Mouse (Mus musculus): ENCODE measurements at regions not wholly inside any gene's neighbourhood (a gene's known extent, or its start where the extent isn't known, plus 50 kb on each side); places are given as distances from the start of the nearest gene placed in this dataset.

DNA sequence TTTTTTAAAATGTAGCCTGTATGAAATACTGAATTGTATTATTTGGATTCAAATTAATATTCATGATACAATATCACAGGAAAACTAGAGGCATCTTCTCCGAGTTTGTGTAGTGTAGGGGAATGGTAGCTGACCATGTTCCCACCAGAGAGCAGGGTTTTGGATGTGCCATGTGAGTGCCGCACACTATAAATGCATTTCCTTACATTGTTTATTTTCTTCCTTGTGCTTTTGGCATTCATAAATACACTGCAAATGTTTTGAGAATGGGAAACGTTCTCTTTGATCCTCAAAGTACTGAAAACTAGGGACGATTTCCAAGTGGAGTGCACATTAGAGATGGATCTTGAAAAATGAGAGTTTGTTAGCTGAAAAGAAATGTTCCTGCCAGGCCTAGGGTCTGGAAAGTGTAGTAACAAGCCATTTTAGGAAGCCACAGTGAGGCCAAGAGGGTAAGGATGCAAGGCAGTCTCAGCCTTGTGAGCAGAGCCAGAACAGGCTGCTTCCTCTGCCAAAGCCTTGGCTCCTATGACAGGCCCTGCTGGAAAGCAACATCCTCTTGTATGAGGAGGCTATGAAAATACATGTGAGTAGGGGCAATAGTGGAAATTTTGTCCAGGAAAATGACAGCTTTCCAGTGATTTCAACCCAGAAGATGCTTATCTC, 331.8 kb downstream of the Inhba start:
- H3K27ac ChIP-seq (ENCODE audit: insufficient read depth, low read length), result no peak overlapping the region
- H3K27me3 ChIP-seq (ENCODE audit: control insufficient read depth, insufficient read depth, low read length, poor library complexity, severe bottlenecking), result no peaks in the 10 kb centered on the region
- no peak for TF ChIP-seq CTCF (IDR thresholded peaks at IDR 0.05; ENCODE audit: low read depth, low read length)
- no peak for TF ChIP-seq EP300 (IDR thresholded peaks at IDR 0.05; ENCODE audit: insufficient read depth, low read depth, low read length)
- TF ChIP-seq POLR2A (IDR thresholded peaks at IDR 0.05; ENCODE audit: insufficient read depth, low read length), result no peak

DNA sequence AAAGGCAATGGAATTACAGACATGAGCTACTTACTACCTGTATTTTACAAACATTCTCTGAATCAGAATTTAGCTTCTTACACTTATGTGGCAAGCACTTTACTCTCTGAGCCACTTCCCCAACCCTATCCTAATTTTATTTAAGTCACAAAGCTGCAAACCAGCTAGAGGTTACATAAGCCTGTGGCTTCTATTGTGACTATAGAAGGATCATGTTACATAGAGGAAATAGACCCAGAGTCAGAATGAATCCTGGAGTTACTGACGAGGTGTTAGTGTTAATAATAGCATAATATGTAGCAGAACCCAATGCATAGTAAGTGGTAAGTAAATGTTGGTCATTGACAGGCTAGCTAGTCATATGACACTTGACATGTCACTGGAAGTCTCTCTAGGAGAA, 337.7 kb downstream of the Inhba start:
- H3K9ac ChIP-seq (ENCODE audit: low read depth, poor library complexity, severe bottlenecking), result no peak overlapping the region
- TF ChIP-seq EP300 (IDR thresholded peaks at IDR 0.05; ENCODE audit: insufficient read depth, low read depth, low read length), result no peak
- no peak for TF ChIP-seq POLR2A (IDR thresholded peaks at IDR 0.05; ENCODE audit: insufficient read depth, low read length)
- H3K4me1 ChIP-seq (ENCODE audit: control insufficient read depth, insufficient read depth, low read length), result no peaks in the 10 kb centered on the region
- no peaks in the 10 kb centered on the region for H3K9me3 ChIP-seq (replicated peaks; ENCODE audit: control insufficient read depth, insufficient read depth, low read length, poor library complexity, severe bottlenecking)
- no peak overlapping the region for H3K4me3 ChIP-seq (ENCODE audit: low read depth, low read length)
- H3K27me3 ChIP-seq (ENCODE audit: control insufficient read depth, insufficient read depth, low read length, poor library complexity, severe bottlenecking), result no peaks in the 10 kb centered on the region; the same call in 1 of the 2 replicates
- no peaks in the 10 kb centered on the region for H3K36me3 ChIP-seq (ENCODE audit: control insufficient read depth, insufficient read depth, low read length, poor library complexity, severe bottlenecking)
- H3K27ac ChIP-seq (ENCODE audit: insufficient read depth, low read length), result no peak overlapping the region

More for the DNA sequence above, 331.8 kb downstream of the Inhba start:
- Histone ChIP-seq H3K9me3 (replicated peaks; ENCODE audit: control insufficient read depth, insufficient read depth, low read length, poor library complexity, severe bottlenecking) (no peaks in the 10 kb centered on the region), H3K4me1 (ENCODE audit: control insufficient read depth, insufficient read depth, low read length) (no peaks in the 10 kb centered on the region), H3K36me3 (ENCODE audit: control insufficient read depth, insufficient read depth, low read length, poor library complexity, severe bottlenecking) (no peaks in the 10 kb centered on the region), H3K4me3 (ENCODE audit: low read depth, low read length) (no peak overlapping the region), H3K9ac (ENCODE audit: low read depth, poor library complexity, severe bottlenecking) (no peak overlapping the region)

DNA sequence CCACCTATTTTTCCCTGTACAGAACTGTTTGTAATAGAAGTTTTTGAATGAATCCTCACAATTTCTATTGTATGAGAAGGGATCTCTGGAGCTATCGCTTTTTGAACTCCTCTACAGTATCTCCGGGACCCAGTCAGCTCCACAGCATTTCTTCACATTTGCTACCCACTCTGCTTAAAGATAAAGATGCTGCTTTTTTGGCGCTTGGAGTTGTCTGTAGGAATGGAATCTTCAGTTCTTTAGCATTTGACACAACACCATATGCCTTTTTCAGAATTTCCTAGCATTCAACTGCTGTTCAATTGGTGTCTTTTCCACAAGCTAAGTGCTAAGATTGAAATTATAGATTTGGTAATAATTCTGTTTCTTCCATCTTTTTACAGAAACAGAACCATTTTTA, 338.4 kb downstream of the Inhba start:
- Histone ChIP-seq H3K4me1 (ENCODE audit: control insufficient read depth, insufficient read depth, low read length) (no peaks in the 10 kb centered on the region), H3K9me3 (replicated peaks; ENCODE audit: control insufficient read depth, insufficient read depth, low read length, poor library complexity, severe bottlenecking) (no peaks in the 10 kb centered on the region), H3K36me3 (ENCODE audit: control insufficient read depth, insufficient read depth, low read length, poor library complexity, severe bottlenecking) (no peaks in the 10 kb centered on the region), H3K9ac (ENCODE audit: low read depth, poor library complexity, severe bottlenecking) (no peak overlapping the region), H3K27ac (ENCODE audit: insufficient read depth, low read length) (no peak overlapping the region), H3K4me3 (ENCODE audit: low read depth, low read length) (no peak overlapping the region), H3K27me3 (ENCODE audit: control insufficient read depth, insufficient read depth, low read length, poor library complexity, severe bottlenecking) (no peaks in the 10 kb centered on the region; the same call in 1 of the 2 replicates)
- no peak for TF ChIP-seq CTCF (IDR thresholded peaks at IDR 0.05; ENCODE audit: low read depth, low read length)
- TF ChIP-seq POLR2A (IDR thresholded peaks at IDR 0.05; ENCODE audit: insufficient read depth, low read length), result no peak
- no peak for TF ChIP-seq EP300 (IDR thresholded peaks at IDR 0.05; ENCODE audit: insufficient read depth, low read depth, low read length)

DNA sequence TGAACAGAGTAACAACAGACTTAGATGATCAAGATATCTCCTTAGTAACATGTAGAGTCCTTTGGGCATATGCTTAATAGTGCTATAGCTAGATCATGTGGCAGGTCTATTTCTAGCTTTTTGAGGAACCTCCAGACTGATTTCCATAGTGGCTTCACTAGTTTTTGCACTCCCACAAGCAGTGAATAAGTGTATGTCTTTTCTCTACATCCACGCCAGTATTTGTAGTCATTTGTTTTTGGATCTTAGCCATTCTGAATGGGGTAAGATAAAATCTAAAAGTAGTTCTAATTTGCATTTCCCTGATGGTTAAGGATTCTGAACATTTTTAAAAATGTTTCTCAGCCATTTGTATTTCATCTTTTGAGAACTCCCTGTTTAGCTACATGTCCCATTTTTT, 343.7 kb downstream of the Inhba start:
- H3K9me3 ChIP-seq (replicated peaks; ENCODE audit: control insufficient read depth, insufficient read depth, low read length, poor library complexity, severe bottlenecking), result no peaks in the 10 kb centered on the region
- no peaks in the 10 kb centered on the region for H3K4me1 ChIP-seq (ENCODE audit: control insufficient read depth, insufficient read depth, low read length)
- H3K27ac ChIP-seq (ENCODE audit: insufficient read depth, low read length), result no peak overlapping the region
- H3K4me3 ChIP-seq (ENCODE audit: low read depth, low read length), result no peak overlapping the region
- H3K27me3 ChIP-seq (ENCODE audit: control insufficient read depth, insufficient read depth, low read length, poor library complexity, severe bottlenecking), result no peaks in the 10 kb centered on the region; the same call in 1 of the 2 replicates
- TF ChIP-seq EP300 (IDR thresholded peaks at IDR 0.05; ENCODE audit: insufficient read depth, low read depth, low read length) (no peak), POLR2A (IDR thresholded peaks at IDR 0.05; ENCODE audit: insufficient read depth, low read length) (no peak)
- H3K36me3 ChIP-seq (ENCODE audit: control insufficient read depth, insufficient read depth, low read length, poor library complexity, severe bottlenecking), result no peaks in the 10 kb centered on the region
- no peak overlapping the region for H3K9ac ChIP-seq (ENCODE audit: low read depth, poor library complexity, severe bottlenecking)

DNA sequence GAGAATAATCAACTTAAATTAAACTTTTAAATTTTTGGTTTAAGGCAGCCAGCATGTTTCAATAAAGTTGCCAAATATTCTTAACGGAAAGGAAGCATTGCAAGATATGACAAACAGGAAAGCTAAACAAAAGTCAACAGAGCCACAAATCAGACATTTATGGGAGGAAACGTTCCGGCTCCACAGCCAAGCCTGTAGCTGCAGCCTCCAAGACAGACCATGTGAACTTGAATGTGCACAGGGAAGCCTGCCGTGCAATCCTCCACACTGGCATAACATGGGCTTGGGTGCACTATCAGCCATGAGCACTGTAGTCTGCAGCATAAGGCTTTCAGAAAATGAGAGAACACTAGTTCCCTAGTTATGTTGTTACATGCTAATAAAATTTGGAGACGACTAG, 367.8 kb downstream of the Inhba start:
- Histone ChIP-seq H3K9me3 (replicated peaks; ENCODE audit: control insufficient read depth, insufficient read depth, low read length, poor library complexity, severe bottlenecking) (no peaks in the 10 kb centered on the region), H3K9ac (ENCODE audit: low read depth, poor library complexity, severe bottlenecking) (no peak overlapping the region), H3K36me3 (ENCODE audit: control insufficient read depth, insufficient read depth, low read length, poor library complexity, severe bottlenecking) (no peaks in the 10 kb centered on the region), H3K27me3 (ENCODE audit: control insufficient read depth, insufficient read depth, low read length, poor library complexity, severe bottlenecking) (no peaks in the 10 kb centered on the region), H3K27ac (ENCODE audit: insufficient read depth, low read length) (no peak overlapping the region), H3K4me3 (ENCODE audit: low read depth, low read length) (no peak overlapping the region), H3K4me1 (ENCODE audit: control insufficient read depth, insufficient read depth, low read length) (no peaks in the 10 kb centered on the region)
- TF ChIP-seq CTCF (IDR thresholded peaks at IDR 0.05; ENCODE audit: low read depth, low read length), result no peak
- TF ChIP-seq EP300 (IDR thresholded peaks at IDR 0.05; ENCODE audit: insufficient read depth, low read depth, low read length), result no peak
- no peak for TF ChIP-seq POLR2A (IDR thresholded peaks at IDR 0.05; ENCODE audit: insufficient read depth, low read length)

DNA sequence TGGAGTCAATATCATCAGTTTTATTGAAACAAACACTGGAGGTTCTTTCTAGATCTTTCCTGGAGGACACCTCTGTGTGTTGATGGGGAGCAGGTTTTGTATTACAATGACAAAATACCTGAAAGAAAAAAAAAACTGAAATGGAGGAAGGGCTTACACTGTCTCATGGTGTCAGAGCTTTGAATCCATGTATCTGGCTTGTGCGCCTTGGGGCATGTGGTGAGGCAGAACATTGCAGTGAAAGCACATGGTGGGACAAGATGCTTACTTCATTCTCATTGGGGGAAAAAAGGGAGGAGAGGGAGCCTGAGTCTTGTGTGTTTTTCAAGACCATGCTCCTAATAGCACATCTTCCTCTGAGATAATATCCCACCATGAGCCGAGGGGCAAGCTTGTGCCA, 368.3 kb downstream of the Inhba start:
- H3K9me3 ChIP-seq (replicated peaks; ENCODE audit: control insufficient read depth, insufficient read depth, low read length, poor library complexity, severe bottlenecking), result no peaks in the 10 kb centered on the region
- H3K4me1 ChIP-seq (ENCODE audit: control insufficient read depth, insufficient read depth, low read length), result no peaks in the 10 kb centered on the region
- H3K9ac ChIP-seq (ENCODE audit: low read depth, poor library complexity, severe bottlenecking), result no peak overlapping the region
- no peak for TF ChIP-seq CTCF (IDR thresholded peaks at IDR 0.05; ENCODE audit: low read depth, low read length)
- no peak overlapping the region for H3K4me3 ChIP-seq (ENCODE audit: low read depth, low read length)
- H3K36me3 ChIP-seq (ENCODE audit: control insufficient read depth, insufficient read depth, low read length, poor library complexity, severe bottlenecking), result no peaks in the 10 kb centered on the region
- H3K27me3 ChIP-seq (ENCODE audit: control insufficient read depth, insufficient read depth, low read length, poor library complexity, severe bottlenecking), result no peaks in the 10 kb centered on the region
- no peak overlapping the region for H3K27ac ChIP-seq (ENCODE audit: insufficient read depth, low read length)
